11 mouse cellular contexts compared by ENCODE assay signal in genomic region chr11:96929096-96929765, GRCm38 (mm10). TPM values are rescaled to one million over a fixed set of nuclear protein-coding genes. Genes with fewer than 3 reads are reported as not detected.
DNase-seq lines count a peak whose midpoint lies in the region; ATAC-seq lines count a peak whose summit lies in the region.
"Had no signal": no experiment of that assay in that cellular context is flagged by ENCODE, and none has a peak within 500 bp of the region (broad histone marks: within the 10 kb centered on the region; RNA-seq: fewer than 3 reads in every experiment).

No protein-coding gene starts in this region.

- H3K36me3 ChIP-seq in midbrain, embryonic 13.5 days = no peaks in the 10 kb centered on the region
- no peaks in the 10 kb centered on the region for H3K36me3 ChIP-seq in midbrain, embryonic 11.5 days (ENCODE audit: control insufficient read depth, insufficient read depth, low read length)
- H3K36me3 ChIP-seq in intestine, embryonic 14.5 days (ENCODE audit: control insufficient read depth, insufficient read depth, low read length) = no peaks in the 10 kb centered on the region
- no peaks in the 10 kb centered on the region for H3K36me3 ChIP-seq in limb, embryonic 15.5 days
- H3K36me3 ChIP-seq in forebrain, embryonic 13.5 days (ENCODE audit: poor library complexity, severe bottlenecking) = no peaks in the 10 kb centered on the region

- WGBS in midbrain, embryonic 13.5 days = 14% methylated on average over 13 of the region's 13 CpGs
- 16% methylated on average over 13 of the region's 13 CpGs for WGBS in midbrain, embryonic 11.5 days
- 6% methylated on average over 13 of the region's 13 CpGs for WGBS in intestine, embryonic 14.5 days
- 7% methylated on average over 13 of the region's 13 CpGs for WGBS in limb, embryonic 15.5 days
- 14% methylated on average over 13 of the region's 13 CpGs for WGBS in forebrain, embryonic 13.5 days

- peaks cover 26% of the 10 kb centered on the region for H3K27me3 ChIP-seq in midbrain, embryonic 13.5 days
- H3K27me3 ChIP-seq in midbrain, embryonic 11.5 days (ENCODE audit: control insufficient read depth, insufficient read depth, low read length) = no peaks in the 10 kb centered on the region
- H3K27me3 ChIP-seq in intestine, embryonic 14.5 days (replicated peaks; ENCODE audit: control insufficient read depth, insufficient read depth, low read length) = peaks cover 3% of the 10 kb centered on the region; the same call in 1 of the 2 replicates
- H3K27me3 ChIP-seq in limb, embryonic 15.5 days = peaks cover 34% of the 10 kb centered on the region
- H3K27me3 ChIP-seq in forebrain, embryonic 13.5 days = peaks cover 35% of the 10 kb centered on the region

- no peak overlapping the region for H3K4me2 ChIP-seq in midbrain, embryonic 13.5 days (replicated peaks)
- H3K4me2 ChIP-seq in midbrain, embryonic 11.5 days = no peak overlapping the region
- H3K4me2 ChIP-seq in intestine, embryonic 14.5 days (ENCODE audit: low read length) = peak overlapping the region; percentile 41
- peak overlapping the region; percentile 21; the same call in 1 of the 2 replicates for H3K4me2 ChIP-seq in limb, embryonic 15.5 days
- no peak overlapping the region for H3K4me2 ChIP-seq in forebrain, embryonic 13.5 days

- no peaks in the 10 kb centered on the region for H3K9me3 ChIP-seq in midbrain, embryonic 13.5 days
- H3K9me3 ChIP-seq in midbrain, embryonic 11.5 days (ENCODE audit: control insufficient read depth, low read length) = no peaks in the 10 kb centered on the region
- H3K9me3 ChIP-seq in intestine, embryonic 14.5 days (ENCODE audit: control insufficient read depth, low read length) = no peaks in the 10 kb centered on the region
- H3K9me3 ChIP-seq in limb, embryonic 15.5 days = no peaks in the 10 kb centered on the region
- no peaks in the 10 kb centered on the region for H3K9me3 ChIP-seq in forebrain, embryonic 13.5 days (replicated peaks)
- H3K9me3 ChIP-seq: megakaryocyte, embryonic 14.5 days had no signal

- H3K4me1 ChIP-seq in midbrain, embryonic 13.5 days (replicated peaks) = 0 out of 2 replicates have a peak, but pooled peaks cover 4% of the 10 kb centered on the region
- no peaks in the 10 kb centered on the region for H3K4me1 ChIP-seq in midbrain, embryonic 11.5 days (ENCODE audit: control insufficient read depth, insufficient read depth, low read length)
- H3K4me1 ChIP-seq in intestine, embryonic 14.5 days (replicated peaks; ENCODE audit: control insufficient read depth, insufficient read depth, low read length) = 0 out of 2 replicates have a peak, but pooled peaks cover 3% of the 10 kb centered on the region
- H3K4me1 ChIP-seq in limb, embryonic 15.5 days = peaks cover 18% of the 10 kb centered on the region
- H3K4me1 ChIP-seq in forebrain, embryonic 13.5 days = no peaks in the 10 kb centered on the region

- H3K27ac ChIP-seq in midbrain, embryonic 13.5 days = no peak overlapping the region
- H3K27ac ChIP-seq in midbrain, embryonic 11.5 days (ENCODE audit: low read depth, low read length) = no peak overlapping the region
- peak overlapping the region; percentile 85 for H3K27ac ChIP-seq in intestine, embryonic 14.5 days (ENCODE audit: low read depth)
- peak overlapping the region; percentile 24; the same call in 1 of the 2 replicates for H3K27ac ChIP-seq in limb, embryonic 15.5 days
- no peak overlapping the region for H3K27ac ChIP-seq in forebrain, embryonic 13.5 days

- no peak overlapping the region for H3K4me3 ChIP-seq in midbrain, embryonic 13.5 days (replicated peaks)
- no peak overlapping the region for H3K4me3 ChIP-seq in midbrain, embryonic 11.5 days (ENCODE audit: low read depth, low read length)
- H3K4me3 ChIP-seq in intestine, embryonic 14.5 days (ENCODE audit: low read depth, low read length) = peak overlapping the region; percentile 34
- no peak overlapping the region for H3K4me3 ChIP-seq in limb, embryonic 15.5 days
- no peak overlapping the region for H3K4me3 ChIP-seq in forebrain, embryonic 13.5 days
- H3K4me3 ChIP-seq: megakaryocyte, embryonic 14.5 days had no signal

- no peak for ATAC-seq in midbrain, embryonic 13.5 days
- no peak for ATAC-seq in midbrain, embryonic 11.5 days (ENCODE audit: low FRiP score)
- ATAC-seq in intestine, embryonic 14.5 days (replicated peaks; ENCODE audit: low FRiP score, low TSS enrichment, low read depth) = peak; percentile 90
- ATAC-seq in limb, embryonic 15.5 days (ENCODE audit: insufficient number of reproducible peaks, low FRiP score, low TSS enrichment, low read depth) = peak; percentile 22; the same call in 1 of the 2 replicates
- no peak for ATAC-seq in megakaryocyte progenitor cell, adult 5-6 weeks (replicated peaks; ENCODE audit: poor library complexity)
- no peak for ATAC-seq in forebrain, embryonic 13.5 days

- H3K9ac ChIP-seq in midbrain, embryonic 13.5 days (replicated peaks) = 0 out of 2 replicates have a peak overlapping the region, but pooled peaks have one; percentile 8
- no peak overlapping the region for H3K9ac ChIP-seq in midbrain, embryonic 11.5 days (ENCODE audit: low read length)
- peak overlapping the region; percentile 40 for H3K9ac ChIP-seq in intestine, embryonic 14.5 days (ENCODE audit: low read length)
- H3K9ac ChIP-seq in limb, embryonic 15.5 days = no peak overlapping the region
- no peak overlapping the region for H3K9ac ChIP-seq in forebrain, embryonic 13.5 days

- intact Hi-C loops in left cerebral cortex, postnatal 14 days (cut with DNase I) = no loop called here

- DNase-seq in midbrain, embryonic 11.5 days (ENCODE audit: low spot score, missing footprints) = no peak
- peak; percentile 80 for DNase-seq in intestine, embryonic 14.5 days (ENCODE audit: low spot score)
- peak; percentile 50 to 76 for DNase-seq in lung, postnatal 4 days
- no peak for DNase-seq in left cerebral cortex, postnatal 14 days (ENCODE audit: low spot score in 2 of 2)
- DNase-seq: gastrocnemius, postnatal 25 days; thymus, adult 18-20 months had no signal

RNA-seq across cellular contexts. Expression of gene Prr15l, which starts 1.3 kb away (rescaled TPM):
- 0.10 TPM in 1 of 2 replicates, not detected in the other for polyA plus RNA-seq in midbrain, embryonic 13.5 days (2015; fragmentation: Nextera tagmentation; extraction: Ambion mirVana)
- polyA plus RNA-seq in midbrain, embryonic 11.5 days (2014; fragmentation: Nextera tagmentation; extraction: Ambion mirVana) = 0.12 and 0.19 TPM in 2 replicates
- 56.8 and 62.5 TPM in 2 replicates for polyA plus RNA-seq in intestine, embryonic 14.5 days (2014; fragmentation: Nextera tagmentation; extraction: Ambion mirVana)
- polyA plus RNA-seq in limb, embryonic 15.5 days (2015; fragmentation: Nextera tagmentation; extraction: Ambion mirVana) = 3.4 and 3.6 TPM in 2 replicates
- total RNA-seq in megakaryocyte progenitor cell, adult 5-6 weeks (2015) = not detected in 2 replicates
- not detected in 2 replicates for total RNA-seq in megakaryocyte progenitor cell, adult 5-6 weeks (2017)
- total RNA-seq in left cerebral cortex, postnatal 14 days (2021) = not detected
- polyA plus RNA-seq in forebrain, embryonic 13.5 days (2015; fragmentation: Nextera tagmentation; extraction: Ambion mirVana) = 0.08 and 0.25 TPM in 2 replicates
- total RNA-seq: gastrocnemius, postnatal 25 days had no signal

RNA-seq across cellular contexts. Expression of gene Cdk5rap3, which starts 12.9 kb away (rescaled TPM):
- 103 and 104 TPM in 2 replicates for polyA plus RNA-seq in midbrain, embryonic 13.5 days (2015; fragmentation: Nextera tagmentation; extraction: Ambion mirVana)
- 91.4 and 92.8 TPM in 2 replicates for polyA plus RNA-seq in midbrain, embryonic 11.5 days (2014; fragmentation: Nextera tagmentation; extraction: Ambion mirVana)
- 64.2 and 70.1 TPM in 2 replicates for polyA plus RNA-seq in intestine, embryonic 14.5 days (2014; fragmentation: Nextera tagmentation; extraction: Ambion mirVana)
- 76.2 and 87.4 TPM in 2 replicates for polyA plus RNA-seq in limb, embryonic 15.5 days (2015; fragmentation: Nextera tagmentation; extraction: Ambion mirVana)
- 30.3 and 31.4 TPM in 2 replicates for total RNA-seq in megakaryocyte progenitor cell, adult 5-6 weeks (2015)
- total RNA-seq in megakaryocyte progenitor cell, adult 5-6 weeks (2017) = 70.1 and 74.3 TPM in 2 replicates
- 10 to 100 TPM; 38.9 to 39.9 TPM for total RNA-seq in left cerebral cortex, postnatal 14 days (2021)
- polyA plus RNA-seq in forebrain, embryonic 13.5 days (2015; fragmentation: Nextera tagmentation; extraction: Ambion mirVana) = 102 and 104 TPM in 2 replicates

RNA-seq across cellular contexts. Expression of gene Pnpo, which starts 14.6 kb away (rescaled TPM):
- 18.2 and 18.3 TPM in 2 replicates for polyA plus RNA-seq in midbrain, embryonic 13.5 days (2015; fragmentation: Nextera tagmentation; extraction: Ambion mirVana)
- polyA plus RNA-seq in midbrain, embryonic 11.5 days (2014; fragmentation: Nextera tagmentation; extraction: Ambion mirVana) = 23.1 and 24.4 TPM in 2 replicates
- 40.9 and 44.1 TPM in 2 replicates for polyA plus RNA-seq in intestine, embryonic 14.5 days (2014; fragmentation: Nextera tagmentation; extraction: Ambion mirVana)
- polyA plus RNA-seq in limb, embryonic 15.5 days (2015; fragmentation: Nextera tagmentation; extraction: Ambion mirVana) = 33.6 and 37.6 TPM in 2 replicates
- 22.5 and 23.0 TPM in 2 replicates for total RNA-seq in megakaryocyte progenitor cell, adult 5-6 weeks (2015)
- 36.3 and 38.7 TPM in 2 replicates for total RNA-seq in megakaryocyte progenitor cell, adult 5-6 weeks (2017)
- total RNA-seq in left cerebral cortex, postnatal 14 days (2021) = 10 to 100 TPM; 38.0 to 40.3 TPM
- polyA plus RNA-seq in forebrain, embryonic 13.5 days (2015; fragmentation: Nextera tagmentation; extraction: Ambion mirVana) = 13.9 and 20.0 TPM in 2 replicates

RNA-seq across cellular contexts. Expression of gene Sp2, which starts 53.5 kb away (rescaled TPM):
- polyA plus RNA-seq in midbrain, embryonic 13.5 days (2015; fragmentation: Nextera tagmentation; extraction: Ambion mirVana) = 18.5 and 19.6 TPM in 2 replicates
- polyA plus RNA-seq in midbrain, embryonic 11.5 days (2014; fragmentation: Nextera tagmentation; extraction: Ambion mirVana) = 22.2 and 26.3 TPM in 2 replicates
- polyA plus RNA-seq in intestine, embryonic 14.5 days (2014; fragmentation: Nextera tagmentation; extraction: Ambion mirVana) = 18.6 and 18.7 TPM in 2 replicates
- 15.1 and 16.8 TPM in 2 replicates for polyA plus RNA-seq in limb, embryonic 15.5 days (2015; fragmentation: Nextera tagmentation; extraction: Ambion mirVana)
- 21.0 and 27.4 TPM in 2 replicates for total RNA-seq in megakaryocyte progenitor cell, adult 5-6 weeks (2015)
- total RNA-seq in megakaryocyte progenitor cell, adult 5-6 weeks (2017) = 2.3 and 2.8 TPM in 2 replicates
- 10 to 100 TPM; 10.1 to 11.8 TPM for total RNA-seq in left cerebral cortex, postnatal 14 days (2021)
- polyA plus RNA-seq in forebrain, embryonic 13.5 days (2015; fragmentation: Nextera tagmentation; extraction: Ambion mirVana) = 18.3 and 18.8 TPM in 2 replicates

Comparison
In these comparisons a context has a peak if more than half of its experiments do, and no peak if none do; other contexts are left out.
1. H3K9ac ChIP-seq: peak in midbrain, embryonic 13.5 days (single experiment) and intestine, embryonic 14.5 days (single experiment); none in midbrain, embryonic 11.5 days (single experiment), limb, embryonic 15.5 days (single experiment) and forebrain, embryonic 13.5 days (single experiment).
2. ATAC-seq: peak in intestine, embryonic 14.5 days (single experiment) and limb, embryonic 15.5 days (single experiment); none in midbrain, embryonic 13.5 days (single experiment), midbrain, embryonic 11.5 days (single experiment), megakaryocyte progenitor cell, adult 5-6 weeks (single experiment) and forebrain, embryonic 13.5 days (single experiment).
3. H3K27ac ChIP-seq: peak in intestine, embryonic 14.5 days (single experiment) and limb, embryonic 15.5 days (single experiment); none in midbrain, embryonic 13.5 days (single experiment), midbrain, embryonic 11.5 days (single experiment) and forebrain, embryonic 13.5 days (single experiment).
4. H3K4me2 ChIP-seq: peak in intestine, embryonic 14.5 days (single experiment) and limb, embryonic 15.5 days (single experiment); none in midbrain, embryonic 13.5 days (single experiment), midbrain, embryonic 11.5 days (single experiment) and forebrain, embryonic 13.5 days (single experiment).
5. DNase-seq: peak in intestine, embryonic 14.5 days (single experiment) and lung, postnatal 4 days (2 of 2); none in midbrain, embryonic 11.5 days (single experiment) and left cerebral cortex, postnatal 14 days (0 of 2).
6. RNA of gene Prr15l, which starts 1.3 kb away (polyA plus RNA-seq): 56.8 to 62.5 TPM in intestine, embryonic 14.5 days; 3.4 to 3.6 TPM in limb, embryonic 15.5 days, 0.12 to 0.19 TPM in midbrain, embryonic 11.5 days, 0.08 to 0.25 TPM in forebrain, embryonic 13.5 days and 0.10 TPM in midbrain, embryonic 13.5 days; every median in the first group is over 10 times any median in the second.